Comparison of ENCODE assay signal across 8 mouse cellular contexts in the genomic region with DNA sequence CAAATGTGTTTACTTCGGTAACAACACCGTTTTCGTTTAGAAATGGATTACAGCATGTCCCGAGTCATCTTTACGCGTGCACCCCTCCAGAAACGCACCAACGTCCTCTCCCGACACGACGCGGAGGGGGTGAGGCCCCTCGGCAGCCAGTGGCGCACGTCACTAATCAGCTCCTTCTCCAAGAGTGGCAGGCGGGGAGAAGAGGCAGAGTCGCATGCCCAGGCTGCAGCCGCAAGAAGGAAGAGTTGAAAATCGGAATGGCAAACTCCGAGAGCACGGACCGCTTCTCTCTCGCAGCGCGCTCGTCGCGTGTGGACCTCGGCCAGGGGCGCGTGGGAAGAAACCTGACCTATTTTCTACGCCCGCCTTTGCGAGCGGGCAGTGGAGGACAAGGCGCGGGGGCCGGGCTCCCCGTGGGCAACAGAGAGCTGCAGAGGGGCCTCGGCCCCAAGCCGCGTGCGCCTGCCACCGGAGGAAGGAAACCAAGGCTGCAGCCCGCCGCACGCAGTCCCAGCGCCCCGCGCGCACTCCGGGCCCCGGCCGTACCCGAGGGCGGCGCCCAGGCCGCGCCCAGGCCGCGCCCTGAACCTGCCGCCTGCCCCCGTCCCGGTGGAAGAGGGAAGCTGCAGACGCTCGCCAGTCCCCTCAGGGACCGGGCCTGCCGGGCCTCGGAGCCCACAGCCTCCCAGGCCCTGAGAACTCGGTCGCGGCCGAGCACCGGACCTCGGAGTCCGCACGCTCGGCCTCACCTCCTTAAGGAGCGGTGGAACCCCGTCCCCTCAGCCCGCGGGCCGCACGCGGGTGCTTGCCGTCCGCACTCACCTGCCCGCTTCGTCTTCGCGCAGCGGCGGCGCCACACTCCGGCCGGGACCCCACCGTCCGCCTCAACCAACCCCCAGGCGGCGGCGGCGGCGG. TPM values are rescaled to one million over a fixed set of nuclear protein-coding genes. Genes with fewer than 3 reads are reported as not detected.
DNase-seq lines count a peak whose midpoint lies in the region; ATAC-seq and TF ChIP-seq lines count a peak whose summit lies in the region.

No protein-coding gene starts in this region.

- peak overlapping the region; percentile 88 for H3K4me2 ChIP-seq in lung, embryonic 14.5 days

- H3K27me3 ChIP-seq in lung, embryonic 14.5 days (ENCODE audit: insufficient read depth, low read length): no peaks in the 10 kb centered on the region

- ATAC-seq in erythroid progenitor cell, adult 5-6 weeks (replicated peaks; ENCODE audit: low FRiP score, poor library complexity, severe bottlenecking): peak; percentile 58
- peak; percentile 42 for ATAC-seq in lung, embryonic 14.5 days (ENCODE audit: insufficient read depth)

- intact Hi-C loops in heart, postnatal 10 days (cut with DNase I): no loop called here

- WGBS in lung, embryonic 14.5 days: under 1% methylated on average over 101 of the region's 103 CpGs

- peak; percentile 12 for DNase-seq in ES-CJ7 (ENCODE audit: low read depth, low spot score)
- DNase-seq in heart, postnatal 10 days: peak; percentile 66 to 70
- peak; percentile 42 to 63 for DNase-seq in layer of hippocampus, adult 18-20 months (ENCODE audit: low spot score in 2 of 2)
- DNase-seq in lung, embryonic 14.5 days: peak; percentile 67
- peak; percentile 43 for DNase-seq in ovary, postnatal 14 days (ENCODE audit: low spot score)
- peak; percentile 76 for DNase-seq in thymus, postnatal 4 days

- H3K27ac ChIP-seq in brown adipose tissue, adult 24 weeks (replicated peaks; ENCODE audit: low read depth, low read length): peak overlapping the region; percentile 75
- H3K27ac ChIP-seq in lung, embryonic 14.5 days (ENCODE audit: low read depth): peak overlapping the region; percentile 93

- H3K9ac ChIP-seq in lung, embryonic 14.5 days: peak overlapping the region; percentile 94

- H3K4me1 ChIP-seq in brown adipose tissue, adult 24 weeks (ENCODE audit: control insufficient read depth, insufficient read depth, insufficient read length, low read length): peaks cover 8% of the 10 kb centered on the region
- peaks cover 12% of the 10 kb centered on the region for H3K4me1 ChIP-seq in lung, embryonic 14.5 days (ENCODE audit: insufficient read depth)

- H3K4me3 ChIP-seq in brown adipose tissue, adult 24 weeks (ENCODE audit: insufficient read depth, low read depth, low read length): peak overlapping the region; percentile 95
- H3K4me3 ChIP-seq in lung, embryonic 14.5 days (ENCODE audit: low read depth, low read length): peak overlapping the region; percentile 99

- no peaks in the 10 kb centered on the region for H3K9me3 ChIP-seq in lung, embryonic 14.5 days (ENCODE audit: low read depth, low read length)

- peaks cover 13% of the 10 kb centered on the region for H3K36me3 ChIP-seq in lung, embryonic 14.5 days (ENCODE audit: insufficient read depth)

- no peak for TF ChIP-seq CTCF in lung, embryonic 14.5 days (IDR thresholded peaks at IDR 0.05; ENCODE audit: low read depth)

RNA-seq across cellular contexts. Expression of gene Setd3, which starts 0.5 kb away (rescaled TPM):
- 63.3 and 70.3 TPM in 2 replicates for polyA plus RNA-seq in brown adipose tissue, adult 24 weeks (2012; ENCODE audit: insufficient read depth, insufficient read length, missing spikeins)
- 121 and 122 TPM in 2 replicates for total RNA-seq in erythroid progenitor cell, adult 5-6 weeks (2015; ENCODE audit: low replicate concordance)
- total RNA-seq in erythroid progenitor cell, adult 5-6 weeks (2017; ENCODE audit: low replicate concordance): 162 and 177 TPM in 2 replicates
- total RNA-seq in heart, postnatal 10 days (2021): 10 to 100 TPM; 77.6 to 79.3 TPM
- 100 to 1,000 TPM; 155 to 162 TPM for total RNA-seq in layer of hippocampus, adult 18-20 months (2021)
- 68.8 and 69.6 TPM in 2 replicates for polyA plus RNA-seq in lung, embryonic 14.5 days (2014; fragmentation: Nextera tagmentation; extraction: Ambion mirVana)

RNA-seq across cellular contexts. Expression of gene Ccnk, which starts 0.8 kb away (rescaled TPM):
- 9.1 and 10.9 TPM in 2 replicates for polyA plus RNA-seq in brown adipose tissue, adult 24 weeks (2012; ENCODE audit: insufficient read depth, insufficient read length, missing spikeins)
- total RNA-seq in erythroid progenitor cell, adult 5-6 weeks (2015; ENCODE audit: low replicate concordance): 38.1 and 80.0 TPM in 2 replicates
- 19.3 and 24.7 TPM in 2 replicates for total RNA-seq in erythroid progenitor cell, adult 5-6 weeks (2017; ENCODE audit: low replicate concordance)
- 10 to 100 TPM; 29.0 to 30.6 TPM for total RNA-seq in heart, postnatal 10 days (2021)
- total RNA-seq in layer of hippocampus, adult 18-20 months (2021): 10 to 100 TPM; 31.6 to 34.3 TPM
- 4.9 and 5.3 TPM in 2 replicates for polyA plus RNA-seq in lung, embryonic 14.5 days (2014; fragmentation: Nextera tagmentation; extraction: Ambion mirVana)

Comparison
In these comparisons a context has a peak if more than half of its experiments do, and no peak if none do; other contexts are left out.
1. Peak in every context shown above with its lines: DNase-seq, ATAC-seq, H3K4me3 ChIP-seq and H3K27ac ChIP-seq.
2. DNase-seq: peak in every context shown above with its lines; median percentile 76 in thymus, postnatal 4 days; 68 in heart, postnatal 10 days; 67 in lung, embryonic 14.5 days; 52 in layer of hippocampus, adult 18-20 months; 43 in ovary, postnatal 14 days; 12 in ES-CJ7.